Mouse (Mus musculus) hindbrain, postnatal 0 days (tissue): Measurements from ENCODE around the gene Olfr1440. TPM values are rescaled to one million over a fixed set of nuclear protein-coding genes. Genes with fewer than 3 reads are reported as not detected.

Source experiments
- ATAC-seq: fragments of 200-750 bp; cut with Nextera tagmentation; 2 replicates; pipeline ENCODE4 v1.8.0; 2017; ENCODE audit warnings: mild to moderate bottlenecking, moderate TSS enrichment, moderate library complexity
- DNase-seq: peaks from one replicate; pipeline ENCODE4 v3.0.0-alpha.2; 2015; ENCODE audit warnings: low spot score
- H3K27ac ChIP-seq: fragments of 300-500 bp; sonication (generic); 2 replicates; pipeline ENCODE4 v1.5.1; 2014; ENCODE audit warnings: mild to moderate bottlenecking
- H3K27me3 ChIP-seq: fragments of 300-500 bp; sonication (generic); 2 replicates; pipeline ENCODE4 v1.6.1; 2014; ENCODE audit warnings: low read length, mixed read lengths; ENCODE audit not compliant: insufficient read depth
- H3K36me3 ChIP-seq: fragments of 300-500 bp; sonication (generic); 2 replicates; pipeline ENCODE4 v1.6.1; 2014; ENCODE audit warnings: low read length, mixed read lengths; ENCODE audit not compliant: insufficient read depth
- H3K4me1 ChIP-seq: fragments of 300-500 bp; sonication (generic); 2 replicates; pipeline ENCODE4 v1.6.1; 2014; ENCODE audit warnings: antibody characterized with exemption, low read length, mixed read lengths; ENCODE audit not compliant: insufficient read depth
- H3K4me2 ChIP-seq: fragments of 300-500 bp; sonication (generic); 2 replicates; pipeline ENCODE4 v1.6.1; 2014; ENCODE audit warnings: low read depth, mild to moderate bottlenecking, low read length, moderate library complexity, mixed read lengths
- H3K4me3 ChIP-seq: fragments of 300-500 bp; sonication (generic); 2 replicates; pipeline ENCODE4 v1.5.1; 2014; ENCODE audit warnings: low read length
- H3K9ac ChIP-seq: fragments of 300-500 bp; sonication (generic); replicated peaks from 2 replicates; pipeline ENCODE4 v1.6.1; 2014; ENCODE audit warnings: mild to moderate bottlenecking, low read length, moderate library complexity, mixed read lengths
- H3K9me3 ChIP-seq: fragments of 300-500 bp; sonication (generic); 2 replicates; pipeline ENCODE4 v1.6.1; 2016; ENCODE audit warnings: low read length, mixed read lengths
- CTCF ChIP-seq: IDR thresholded peaks from 2 replicates; pipeline ENCODE4 v1.5.1; 2016; ENCODE audit warnings: antibody characterized with exemption, control low read depth, low read depth
- WGBS: fragments of 180-500 bp; shearing (Covaris S2); extraction: QIAGEN DNeasy Blood & Tissue Kit; methylation state at CpG from one replicate; pipeline ENCODE4 v1.1.7; 2014; 5-methylcytosine and 5-hydroxymethylcytosine counted together
- polyA plus RNA-seq: library from polyadenylated mRNA; unstranded; fragments of >200 nt; fragmentation: Nextera tagmentation; extraction: Ambion mirVana; gene quantifications from 2 replicates; pipeline ENCODE4 v1.2.1, GENCODE M21; 2015
- total RNA-seq: library from RNA; depleted of rRNA; stranded (reverse); fragments of >200 nt; gene quantifications from 2 replicates; pipeline ENCODE4 v1.2.3, GENCODE M21; 2014; rRNA removed

Olfr1440 gene
- total and polyA plus RNA-seq, 2 experiments from 2014 or later: not detected

- Histone ChIP-seq H3K4me2 (no peak overlapping the region), H3K27me3 (no peaks in the 10 kb centered on the region), H3K27ac (no peak overlapping the region), H3K9ac (no peak overlapping the region), H3K4me3 (no peak overlapping the region), H3K36me3 (no peaks in the 10 kb centered on the region), H3K4me1 (no peaks in the 10 kb centered on the region), H3K9me3 (no peaks in the 10 kb centered on the region)
- 67% methylated on average over 5 of the region's 5 CpGs for WGBS
- DNase-seq: no peak
- no peak for TF ChIP-seq CTCF
- ATAC-seq: no peak
These were observed 53.1 kb downstream of the Olfr1440 start for GRCm38 (mm10) chr19:12440103-12440725.

GRCm38 (mm10) chr19:12442560-12442959 is 55.5 kb downstream of the Olfr1440 start:
- WGBS: 71% methylated on average over 4 of the region's 4 CpGs
- Histone ChIP-seq H3K4me3 (no peak overlapping the region), H3K27ac (no peak overlapping the region), H3K4me1 (no peaks in the 10 kb centered on the region), H3K9ac (no peak overlapping the region), H3K27me3 (no peaks in the 10 kb centered on the region), H3K4me2 (no peak overlapping the region), H3K36me3 (no peaks in the 10 kb centered on the region), H3K9me3 (no peaks in the 10 kb centered on the region)
- ATAC-seq (no peak), DNase-seq (no peak)
- no peak for TF ChIP-seq CTCF

GRCm38 (mm10) chr19:12445014-12445413 is 57.9 kb downstream of the Olfr1440 start:
- no peak for DNase-seq
- Histone ChIP-seq H3K4me2 (no peak overlapping the region), H3K4me3 (no peak overlapping the region), H3K4me1 (no peaks in the 10 kb centered on the region), H3K36me3 (no peaks in the 10 kb centered on the region), H3K27me3 (no peaks in the 10 kb centered on the region), H3K27ac (no peak overlapping the region), H3K9ac (no peak overlapping the region), H3K9me3 (no peaks in the 10 kb centered on the region)
- 80% methylated on average over 3 of the region's 3 CpGs for WGBS
- ATAC-seq: no peak
- TF ChIP-seq CTCF: no peak

Other genes with a start within 250 kb of the Olfr1440 start
- gene Olfr1555-ps1, start 217.2 kb upstream of the Olfr1440 start, total RNA-seq: not detected in 2 replicates
- gene Olfr1555-ps1, start 217.2 kb upstream of the Olfr1440 start, polyA plus RNA-seq: not detected in 2 replicates
- not detected in 2 replicates for gene Olfr1431, start 186.6 kb upstream of the Olfr1440 start, total RNA-seq
- not detected in 2 replicates for gene Olfr1431, start 186.6 kb upstream of the Olfr1440 start, polyA plus RNA-seq
- not detected in 2 replicates for gene Olfr1432, start 154.7 kb upstream of the Olfr1440 start, total RNA-seq
- gene Olfr1432, start 154.7 kb upstream of the Olfr1440 start, polyA plus RNA-seq: not detected in 2 replicates
- not detected in 2 replicates for gene Olfr262, start 145.6 kb upstream of the Olfr1440 start, total RNA-seq
- not detected in 2 replicates for gene Olfr262, start 145.6 kb upstream of the Olfr1440 start, polyA plus RNA-seq
- not detected in 2 replicates for gene Olfr235, start 126.2 kb upstream of the Olfr1440 start, total RNA-seq
- not detected in 2 replicates for gene Olfr235, start 126.2 kb upstream of the Olfr1440 start, polyA plus RNA-seq
- gene Olfr1434, start 107.4 kb upstream of the Olfr1440 start, total RNA-seq: not detected in 2 replicates
- gene Olfr1434, start 107.4 kb upstream of the Olfr1440 start, polyA plus RNA-seq: not detected in 2 replicates
- not detected in 2 replicates for gene Olfr1436, start 88.1 kb upstream of the Olfr1440 start, total RNA-seq
- gene Olfr1436, start 88.1 kb upstream of the Olfr1440 start, polyA plus RNA-seq: not detected in 2 replicates
- gene Olfr1437, start 62.2 kb upstream of the Olfr1440 start, total RNA-seq: not detected in 2 replicates
- not detected in 2 replicates for gene Olfr1437, start 62.2 kb upstream of the Olfr1440 start, polyA plus RNA-seq
- not detected in 2 replicates for gene Olfr1438-ps1, start 51.4 kb upstream of the Olfr1440 start, total RNA-seq
- gene Olfr1438-ps1, start 51.4 kb upstream of the Olfr1440 start, polyA plus RNA-seq: not detected in 2 replicates
- not detected in 2 replicates for gene Olfr1441, start 30.2 kb downstream of the Olfr1440 start, total RNA-seq
- gene Olfr1441, start 30.2 kb downstream of the Olfr1440 start, polyA plus RNA-seq: not detected in 2 replicates
- gene Pfpl, start 40.6 kb downstream of the Olfr1440 start, total RNA-seq: not detected in 2 replicates
- not detected in 2 replicates for gene Pfpl, start 40.6 kb downstream of the Olfr1440 start, polyA plus RNA-seq
- gene Mpeg1, start 73.5 kb downstream of the Olfr1440 start, total RNA-seq: 2.5 and 3.1 TPM in 2 replicates
- gene Mpeg1, start 73.5 kb downstream of the Olfr1440 start, polyA plus RNA-seq: 1.0 and 1.2 TPM in 2 replicates
- gene Dtx4, start 114.2 kb downstream of the Olfr1440 start, total RNA-seq: 54.7 and 55.6 TPM in 2 replicates
- 23.3 and 24.6 TPM in 2 replicates for gene Dtx4, start 114.2 kb downstream of the Olfr1440 start, polyA plus RNA-seq
- 1.9 and 4.8 TPM in 2 replicates for gene Fam111a, start 158.5 kb downstream of the Olfr1440 start, total RNA-seq
- gene Fam111a, start 158.5 kb downstream of the Olfr1440 start, polyA plus RNA-seq: 3.2 and 3.3 TPM in 2 replicates
- gene Gm4952, start 212.7 kb downstream of the Olfr1440 start, total RNA-seq: 0.14 TPM in 1 of 2 replicates, not detected in the other
- gene Gm4952, start 212.7 kb downstream of the Olfr1440 start, polyA plus RNA-seq: 0.30 and 0.43 TPM in 2 replicates
- not detected in 2 replicates for gene Glyat, start 246.0 kb downstream of the Olfr1440 start, total RNA-seq
- gene Glyat, start 246.0 kb downstream of the Olfr1440 start, polyA plus RNA-seq: 0.05 TPM in 1 of 2 replicates, not detected in the other